Mouse (Mus musculus) heart, postnatal 0 days (tissue): Measurements from ENCODE around the gene Fgf18.

Experiments
- CTCF ChIP-seq: IDR thresholded peaks from 2 replicates; pipeline ENCODE4 v1.5.1; 2016; ENCODE audit warnings: antibody characterized with exemption, control low read depth, low read depth
- EP300 ChIP-seq: IDR thresholded peaks from 2 replicates; pipeline ENCODE4 v1.6.1; 2016; ENCODE audit warnings: antibody characterized with exemption, low read depth

- TF ChIP-seq CTCF = no peak
- TF ChIP-seq EP300 = no peak
Observed at GRCm38 (mm10) chr11:33132619-33133338, 14.4 kb downstream of the Fgf18 start.
